Mouse (Mus musculus): Measurements from ENCODE around the gene Hist1h4f. TPM values are rescaled to one million over a fixed set of nuclear protein-coding genes. Genes with fewer than 3 reads are reported as not detected.

Gene Hist1h4f
- total and polyA plus RNA-seq, 3 experiments = 14.4 to 3,786 TPM; not detected in 1

DNA sequence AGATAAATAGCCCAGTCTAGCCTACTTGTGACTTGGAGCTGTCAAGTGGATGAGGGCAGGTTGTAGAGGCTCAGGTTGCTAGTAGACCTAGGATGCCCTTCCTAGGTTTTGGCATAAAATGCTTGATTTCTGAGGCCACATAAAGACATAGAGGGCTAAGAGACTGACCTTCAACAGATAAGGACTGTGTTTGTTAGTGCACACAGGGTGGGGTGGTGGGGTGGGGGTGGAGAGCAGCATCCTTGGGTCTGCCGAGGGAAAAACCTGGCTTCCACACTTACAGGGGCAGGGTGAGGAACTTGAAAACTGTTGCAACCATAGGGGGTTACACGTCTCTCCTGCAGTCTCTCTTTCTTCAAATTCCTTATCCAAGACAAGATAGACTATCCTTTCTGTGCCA, 43.7 kb upstream of the Hist1h4f start (continued):
- no peak for TF ChIP-seq SIN3A (IDR thresholded peaks at IDR 0.05; ENCODE audit: low read length)

DNA sequence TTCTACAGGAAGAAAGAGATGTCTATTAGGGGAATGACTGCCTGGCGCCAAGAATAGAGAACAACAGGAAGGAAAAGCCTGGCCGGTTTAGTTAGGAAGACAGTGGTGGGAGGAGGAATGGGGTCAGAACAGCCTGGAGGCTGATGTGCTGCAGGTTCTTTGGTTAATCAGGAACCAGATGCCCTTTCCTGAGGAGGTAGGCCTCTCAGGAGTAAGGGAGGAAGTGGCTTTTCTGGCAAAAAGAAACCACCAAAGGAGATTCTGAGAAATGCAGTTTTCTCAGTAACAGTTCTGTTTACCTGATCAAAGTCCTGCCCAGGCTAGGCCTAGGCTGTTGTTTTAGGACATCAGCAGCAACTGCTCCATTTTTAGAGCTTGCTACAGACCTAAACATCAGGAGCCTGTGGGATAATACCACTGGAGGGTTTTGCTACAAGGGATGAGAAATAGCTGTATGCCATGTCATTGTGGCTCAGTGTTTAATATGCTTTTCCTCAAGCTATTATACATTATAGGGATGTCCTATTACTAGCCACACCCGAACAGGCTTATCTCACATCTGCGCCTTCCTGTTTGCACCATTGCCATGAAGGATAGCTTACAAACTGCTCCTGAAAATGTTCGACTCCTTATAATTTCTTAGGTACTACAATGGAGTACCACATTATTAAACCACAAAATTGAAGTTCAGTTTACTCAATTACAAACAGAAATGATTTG, 41.8 kb upstream of the Hist1h4f start:
- Histone ChIP-seq H3K9ac (ENCODE audit: control insufficient read depth, low read depth, low read length, poor library complexity, severe bottlenecking) (peak overlapping the region; percentile 15), H3K4me1 (ENCODE audit: control insufficient read depth in 1 of 2, insufficient read depth in 2 of 2, low read length in 2 of 2) (peaks cover 15 to 32% of the 10 kb centered on the region in 2 experiments)
- TF ChIP-seq TBP (IDR thresholded peaks at IDR 0.05; ENCODE audit: low read depth, low read length) (0 out of 2 replicates have a peak, but pooled peaks have one; percentile 13), RCOR1 (IDR thresholded peaks at IDR 0.05; ENCODE audit: low read depth, low read length) (0 out of 2 replicates have a peak, but pooled peaks have one; percentile 9), GATA1 (IDR thresholded peaks at IDR 0.05; ENCODE audit: low read depth, low read length) (peak; percentile 66; the same call in 1 of the 2 replicates), NELFE (IDR thresholded peaks at IDR 0.05; ENCODE audit: low read depth, low read length) (no peak), TAL1 (IDR thresholded peaks at IDR 0.05; ENCODE audit: low read length) (peak; percentile 42), ZNF384 (IDR thresholded peaks at IDR 0.05; ENCODE audit: low read depth, low read length) (no peak), UBTF (IDR thresholded peaks at IDR 0.05; ENCODE audit: borderline replicate concordance, insufficient read depth, low read depth, low read length) (no peak), EP300 (IDR thresholded peaks at IDR 0.05; ENCODE audit: low read depth in 1 of 2, low read length in 2 of 2) (peak; percentile 34 to 44; a peak in 2 of 4 replicates)

DNA sequence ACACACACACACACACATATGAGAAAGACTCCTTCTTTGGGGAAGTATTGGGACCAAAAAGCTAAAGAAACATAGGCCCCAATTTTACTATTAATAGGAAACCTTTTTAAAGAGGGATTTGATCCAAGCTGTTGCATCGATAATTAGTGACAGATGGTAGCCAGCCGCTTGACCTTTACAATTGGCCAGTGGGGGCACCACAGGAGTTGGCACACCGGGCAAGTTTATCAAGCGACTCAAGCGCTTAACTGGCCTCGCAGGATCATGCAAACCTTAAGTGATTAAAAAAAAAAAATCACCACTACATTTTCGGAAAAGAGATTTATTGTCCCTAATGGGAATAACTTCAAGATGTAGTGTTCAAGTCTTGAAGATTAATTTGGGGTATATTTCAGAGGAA, 41.2 kb upstream of the Hist1h4f start:
- TF ChIP-seq MYC (IDR thresholded peaks at IDR 0.05; ENCODE audit: low read depth, low read length) (no peak), RCOR1 (IDR thresholded peaks at IDR 0.05; ENCODE audit: low read depth, low read length) (no peak), NELFE (IDR thresholded peaks at IDR 0.05; ENCODE audit: low read depth, low read length) (no peak), ZMIZ1 (IDR thresholded peaks at IDR 0.05; ENCODE audit: low read depth, low read length) (no peak), CHD1 (IDR thresholded peaks at IDR 0.05; ENCODE audit: low read depth, low read length) (no peak), E2F4 (IDR thresholded peaks at IDR 0.05; ENCODE audit: borderline replicate concordance, low read depth, low read length) (no peak), MAZ (IDR thresholded peaks at IDR 0.05; ENCODE audit: low read depth, low read length) (no peak), MAX (IDR thresholded peaks at IDR 0.05; ENCODE audit: low read length) (no peak), EP300 (IDR thresholded peaks at IDR 0.05; ENCODE audit: low read depth in 1 of 2, low read length in 2 of 2) (no peak), TAL1 (IDR thresholded peaks at IDR 0.05; ENCODE audit: low read length) (no peak), SMC3 (IDR thresholded peaks at IDR 0.05; ENCODE audit: low read depth, low read length) (no peak), GABPA (IDR thresholded peaks at IDR 0.05; ENCODE audit: low read depth, low read length) (no peak), UBTF (IDR thresholded peaks at IDR 0.05; ENCODE audit: borderline replicate concordance, insufficient read depth, low read depth, low read length) (no peak), ZKSCAN1 (IDR thresholded peaks at IDR 0.05; ENCODE audit: low read depth, low read length) (no peak), USF2 (IDR thresholded peaks at IDR 0.05; ENCODE audit: borderline replicate concordance in 1 of 2, insufficient read depth in 1 of 2, low read depth in 1 of 2, low read length in 2 of 2) (no peak), TCF12 (IDR thresholded peaks at IDR 0.05; ENCODE audit: low read depth, low read length) (no peak), NRF1 (IDR thresholded peaks at IDR 0.05; ENCODE audit: insufficient read depth, low read depth, low read length, poor library complexity, severe bottlenecking) (no peak), MEF2A (IDR thresholded peaks at IDR 0.05; ENCODE audit: extremely low read depth, insufficient replicate concordance, low read depth, low read length, poor library complexity, severe bottlenecking) (no peak), GATA1 (IDR thresholded peaks at IDR 0.05; ENCODE audit: low read depth, low read length) (no peak), KAT2A (conservative IDR thresholded peaks at IDR 0.05; ENCODE audit: low read depth, low read length) (no peak)
- Histone ChIP-seq H3K9ac (ENCODE audit: control insufficient read depth, low read depth, low read length, poor library complexity, severe bottlenecking) (no peak overlapping the region; the same call in 1 of the 2 replicates), H3K36me3 (ENCODE audit: control insufficient read depth in 1 of 2, insufficient read depth in 2 of 2, low read length in 2 of 2) (peaks cover 0 to 31% of the 10 kb centered on the region in 2 experiments; a peak in 2 of 4 replicates), H3K4me1 (ENCODE audit: control insufficient read depth in 1 of 2, insufficient read depth in 2 of 2, low read length in 2 of 2) (peaks cover 15 to 32% of the 10 kb centered on the region in 2 experiments), H3K4me3 (ENCODE audit: control insufficient read depth in 1 of 2, insufficient read depth in 1 of 2, low read depth in 2 of 2, low read length in 2 of 2) (no peak overlapping the region), H3K79me2 (ENCODE audit: control insufficient read depth, insufficient read depth, low read length, poor library complexity) (no peaks in the 10 kb centered on the region), H3K27ac (ENCODE audit: control insufficient read depth, low read depth, low read length) (peak overlapping the region; percentile 64; the same call in 1 of the 2 replicates), H3K9me3 (replicated peaks; ENCODE audit: insufficient read depth, low read length) (no peaks in the 10 kb centered on the region), H3K27me3 (ENCODE audit: control insufficient read depth in 1 of 2, insufficient read depth in 2 of 2, low read length in 2 of 2) (no peaks in the 10 kb centered on the region)
- DNase-seq (ENCODE audit: low read depth, low spot score) = no peak

More for the DNA sequence above, 41.8 kb upstream of the Hist1h4f start:
- DNase-seq (ENCODE audit: low read depth, low spot score) = peak; percentile 61
- Histone ChIP-seq H3K27ac (ENCODE audit: control insufficient read depth, low read depth, low read length) (peak overlapping the region; percentile 64), H3K27me3 (ENCODE audit: control insufficient read depth in 1 of 2, insufficient read depth in 2 of 2, low read length in 2 of 2) (no peaks in the 10 kb centered on the region), H3K9me3 (replicated peaks; ENCODE audit: insufficient read depth, low read length) (no peaks in the 10 kb centered on the region), H3K79me2 (ENCODE audit: control insufficient read depth, insufficient read depth, low read length, poor library complexity) (no peaks in the 10 kb centered on the region), H3K4me3 (ENCODE audit: control insufficient read depth in 1 of 2, insufficient read depth in 1 of 2, low read depth in 2 of 2, low read length in 2 of 2) (no peak overlapping the region), H3K36me3 (ENCODE audit: control insufficient read depth in 1 of 2, insufficient read depth in 2 of 2, low read length in 2 of 2) (peaks cover 0 to 34% of the 10 kb centered on the region in 2 experiments; a peak in 2 of 4 replicates)

Data from MEL (cell line).